Mouse (Mus musculus): ENCODE results near the gene DXBay18.
"Not testable (repeated sequence)": the region's sequence is repeated elsewhere in the genome, so short reads cannot be mapped to it uniquely, and the experiment has no call there.

- TF ChIP-seq CTCF (IDR thresholded peaks at IDR 0.05; ENCODE audit: low read depth, low read length); GATA1 (IDR thresholded peaks at IDR 0.05; ENCODE audit: borderline replicate concordance, low read length); POLR2AphosphoS5 (IDR thresholded peaks at IDR 0.05; ENCODE audit: insufficient replicate concordance, low read depth, low read length); GATA2 (IDR thresholded peaks at IDR 0.05; ENCODE audit: borderline replicate concordance, low read depth, low read length): not testable (repeated sequence)
Observed at GRCm38 (mm10) chrX:73143218-73143618, 6.0 kb downstream of the DXBay18 start.

Measured in G1E (cell line).